Mouse (Mus musculus) spleen, adult 18-20 months (tissue): Measurements from ENCODE around the gene Olfr149.
"Not testable (repeated sequence)": the region's sequence is repeated elsewhere in the genome, so short reads cannot be mapped to it uniquely, and the experiment has no call there.

ENCODE experiments used
- DNase-seq, 2 experiments: peaks; one replicate each; pipeline ENCODE4 v3.0.0; 2022; ENCODE audit warnings: mixed read lengths in 2 of 2

Olfr149 gene

GRCm38 (mm10) chr9:39707017-39707416, at the start of gene Olfr149:
Olfr149 (minus strand) TSS chr9:39707117.
- DNase-seq, result no peak

GRCm38 (mm10) chr9:39746428-39746827, 39.5 kb upstream of the Olfr149 start:
- DNase-seq, result no peak

- no peak for DNase-seq
Observed at GRCm38 (mm10) chr9:39745949-39746348, 39.0 kb upstream of the Olfr149 start, which contains the start of gene Olfr967. Olfr967 (plus strand) TSS chr9:39746249.

- DNase-seq, result no peak
Observed at GRCm38 (mm10) chr9:39740741-39741140, 33.8 kb upstream of the Olfr149 start.

- DNase-seq, result no peak
Observed at GRCm38 (mm10) chr9:39730678-39731077, 23.8 kb upstream of the Olfr149 start, which contains the start of gene Olfr150. Olfr150 (plus strand) TSS chr9:39730978.

GRCm38 (mm10) chr9:39711053-39711452, 4.1 kb upstream of the Olfr149 start, which contains the start of gene Olfr965:
Olfr965 (plus strand) TSS chr9:39711353.
- no peak for DNase-seq

GRCm38 (mm10) chr9:39708958-39709357, 2.0 kb upstream of the Olfr149 start:
- no peak for DNase-seq

GRCm38 (mm10) chr9:39701123-39701522, 5.8 kb downstream of the Olfr149 start:
- DNase-seq, result not testable (repeated sequence)

GRCm38 (mm10) chr9:39679280-39679679, 27.6 kb downstream of the Olfr149 start:
- no peak for DNase-seq

GRCm38 (mm10) chr9:39678557-39678956, 28.4 kb downstream of the Olfr149 start:
- DNase-seq, result no peak

- no peak for DNase-seq
Observed at GRCm38 (mm10) chr9:39674820-39675219, 32.1 kb downstream of the Olfr149 start.

- no peak for DNase-seq
Observed at GRCm38 (mm10) chr9:39669723-39670122, 37.2 kb downstream of the Olfr149 start.

GRCm38 (mm10) chr9:39666905-39667304, 40.0 kb downstream of the Olfr149 start, which contains the start of gene Olfr963:
Olfr963 (plus strand) TSS chr9:39667205.
- no peak for DNase-seq

GRCm38 (mm10) chr9:39654756-39655396, 52.0 kb downstream of the Olfr149 start:
- DNase-seq, result no peak
